Mouse (Mus musculus) ES-E14 (cell line): ENCODE measurements around the gene Nfkbid. TPM values are rescaled to one million over a fixed set of nuclear protein-coding genes. Genes with fewer than 3 reads are reported as not detected.
A peak's percentile ranks its signal among the peaks of the same experiment; 100 is the strongest.

Experiments
- DNase-seq: peaks from one replicate; pipeline ENCODE4 v3.0.0-alpha.2; 2013; ENCODE audit warnings: low read depth, low spot score
- H3K27ac ChIP-seq: 2 replicates; pipeline ENCODE4 v1.5.1; 2012; ENCODE audit warnings: low read depth, mild to moderate bottlenecking, low read length, moderate library complexity, mixed read lengths; ENCODE audit not compliant: poor library complexity, insufficient read depth, severe bottlenecking
- H3K36me3 ChIP-seq: 2 replicates; pipeline ENCODE4 v1.6.1; 2012; ENCODE audit warnings: mild to moderate bottlenecking, low read length, moderate library complexity, mixed read lengths; ENCODE audit not compliant: control insufficient read depth, poor library complexity, insufficient read depth, severe bottlenecking
- H3K4me1 ChIP-seq, 2 experiments: fragments of 150-350 bp in 1 of 2; sonication (generic) in 1 of 2; 2 replicates each; pipeline ENCODE4 v1.6.1; 2012; ENCODE audit warnings: low read length in 2 of 2, mild to moderate bottlenecking in 1 of 2, mixed read lengths in 1 of 2; ENCODE audit not compliant: control insufficient read depth in 2 of 2, insufficient read depth in 2 of 2, poor library complexity in 1 of 2
- H3K4me3 ChIP-seq, 2 experiments: fragments of 150-350 bp in 1 of 2; sonication (generic) in 1 of 2; 2 replicates each; pipeline ENCODE4 v1.5.1; 2012; ENCODE audit warnings: low read length in 2 of 2, low read depth in 1 of 2, mild to moderate bottlenecking in 1 of 2, mixed read lengths in 1 of 2; ENCODE audit not compliant: insufficient read depth in 1 of 2, poor library complexity in 1 of 2, severe bottlenecking in 1 of 2
- H3K9ac ChIP-seq: 2 replicates; pipeline ENCODE4 v1.6.1; 2012; ENCODE audit warnings: low read depth, mild to moderate bottlenecking, low read length, mixed read lengths; ENCODE audit not compliant: poor library complexity, insufficient read depth, severe bottlenecking
- H3K9me3 ChIP-seq: fragments of 150-350 bp; sonication (generic); 2 replicates; pipeline ENCODE4 v1.6.1; 2012; ENCODE audit warnings: low read depth, mild to moderate bottlenecking, low read length; ENCODE audit not compliant: control insufficient read depth, insufficient read depth
- CHD2 ChIP-seq: IDR thresholded peaks from 2 replicates; pipeline ENCODE4 v1.6.1; 2014; ENCODE audit warnings: mild to moderate bottlenecking, low read depth, low read length, inconsistent platforms
- HCFC1 ChIP-seq: IDR thresholded peaks from 2 replicates; pipeline ENCODE4 v1.6.1; 2012; ENCODE audit warnings: low read length, inconsistent platforms, borderline replicate concordance; ENCODE audit not compliant: insufficient read depth
- MAFK ChIP-seq: IDR thresholded peaks from 2 replicates; pipeline ENCODE4 v1.6.1; 2014; ENCODE audit warnings: mild to moderate bottlenecking, low read depth, low read length, inconsistent platforms; ENCODE audit not compliant: insufficient read depth
- ZC3H11A ChIP-seq: IDR thresholded peaks from 2 replicates; pipeline ENCODE4 v1.6.1; 2012; ENCODE audit warnings: low read depth, mild to moderate bottlenecking, inconsistent platforms, low read length, borderline replicate concordance
- ZNF384 ChIP-seq: IDR thresholded peaks from 2 replicates; pipeline ENCODE4 v1.6.1; 2012; ENCODE audit warnings: low read depth, low read length, inconsistent platforms
- in situ Hi-C, 2 experiments: fragments of 600-800 bp; cut with MboI; formaldehyde crosslinking; loops; one replicate each; pipeline ENCODE4 v1.15.1; 2025; ENCODE audit warnings: low sequenced_read_pairs in 2 of 2, inconsistent platforms in 1 of 2; ENCODE audit not compliant: unreplicated experiment in 2 of 2
- total RNA-seq: library from RNA; depleted of rRNA; stranded (reverse); fragments of 300-350 nt; gene quantifications from 2 replicates; pipeline ENCODE4 v1.2.3, GENCODE M21; 2012

The Nfkbid gene
- total RNA-seq, 1 experiment = 4.2 TPM

GRCm38 (mm10) chr7:30453766-30454165, 32.2 kb downstream of the Nfkbid start:
- Histone ChIP-seq H3K9ac (peak overlapping the region; percentile 27; the same call in 1 of the 2 replicates), H3K27ac (peak overlapping the region; percentile 16; the same call in 1 of the 2 replicates), H3K4me1 (peaks cover 9 to 26% of the 10 kb centered on the region in 2 experiments), H3K9me3 (no peaks in the 10 kb centered on the region), H3K4me3 (peak overlapping the region; percentile 15 to 48; a peak in 2 of 4 replicates), H3K36me3 (peaks cover 44% of the 10 kb centered on the region)
- no peak for TF ChIP-seq ZNF384
- no peak for TF ChIP-seq MAFK
- TF ChIP-seq HCFC1 = no peak
- no peak for TF ChIP-seq CHD2
- TF ChIP-seq ZC3H11A = no peak
- DNase-seq = no peak
- in situ Hi-C loops = no loop called here

GRCm38 (mm10) chr7:30454259-30454658, 32.7 kb downstream of the Nfkbid start:
- Histone ChIP-seq H3K9ac (peak overlapping the region; percentile 27; the same call in 1 of the 2 replicates), H3K27ac (peak overlapping the region; percentile 16; the same call in 1 of the 2 replicates), H3K36me3 (peaks cover 40% of the 10 kb centered on the region), H3K4me3 (peak overlapping the region; percentile 6 to 48; a peak in 2 of 4 replicates), H3K4me1 (peaks cover 9 to 28% of the 10 kb centered on the region in 2 experiments), H3K9me3 (no peaks in the 10 kb centered on the region)
- in situ Hi-C loops = no loop called here
- DNase-seq = no peak
- TF ChIP-seq HCFC1 (no peak), ZNF384 (no peak)

- Histone ChIP-seq H3K4me1 (peaks cover 9 to 40% of the 10 kb centered on the region in 2 experiments), H3K9ac (peak overlapping the region; percentile 21), H3K9me3 (no peaks in the 10 kb centered on the region), H3K36me3 (peaks cover 20% of the 10 kb centered on the region), H3K27ac (no peak overlapping the region), H3K4me3 (peak overlapping the region; percentile 68 to 78)
- in situ Hi-C loops = no loop called here
- DNase-seq = no peak
- no peak for TF ChIP-seq CHD2
- TF ChIP-seq ZNF384 = no peak
These were observed 35.0 kb downstream of the Nfkbid start for GRCm38 (mm10) chr7:30456487-30456886.

GRCm38 (mm10) chr7:30456911-30457628, 35.5 kb downstream of the Nfkbid start:
- H3K9ac ChIP-seq = peak overlapping the region; percentile 59
- H3K27ac ChIP-seq = peak overlapping the region; percentile 20; the same call in 1 of the 2 replicates
- no peak for TF ChIP-seq HCFC1
- no peak for TF ChIP-seq ZNF384
- no peak for TF ChIP-seq MAFK
- TF ChIP-seq ZC3H11A = no peak
- no peak for TF ChIP-seq CHD2
- peaks cover 19% of the 10 kb centered on the region for H3K36me3 ChIP-seq
- in situ Hi-C loops = no loop called here
- peaks cover 9 to 43% of the 10 kb centered on the region in 2 experiments for H3K4me1 ChIP-seq
- peak overlapping the region; percentile 68 to 78 for H3K4me3 ChIP-seq
- DNase-seq = no peak
- no peaks in the 10 kb centered on the region for H3K9me3 ChIP-seq
